Mouse (Mus musculus) kidney, postnatal 0 days (tissue): ENCODE measurements around the gene Shroom3. TPM values are rescaled to one million over a fixed set of nuclear protein-coding genes. Genes with fewer than 3 reads are reported as not detected.
A peak's percentile ranks its signal among the peaks of the same experiment; 100 is the strongest.

ENCODE experiments used
- ATAC-seq: fragments of 200-750 bp; cut with Nextera tagmentation; replicated peaks from 2 replicates; pipeline ENCODE4 v1.8.0; 2017; ENCODE audit warnings: low read depth, moderate number of reproducible peaks, moderate TSS enrichment, moderate library complexity; ENCODE audit not compliant: low FRiP score
- DNase-seq: peaks from one replicate; pipeline ENCODE4 v3.0.0-alpha.2; 2016; ENCODE audit warnings: low spot score
- H3K27ac ChIP-seq: fragments of 300-500 bp; sonication (generic); 2 replicates; pipeline ENCODE4 v1.5.1; 2014; ENCODE audit warnings: mild to moderate bottlenecking
- H3K27me3 ChIP-seq: fragments of 300-500 bp; sonication (generic); 2 replicates; pipeline ENCODE4 v1.6.1; 2014; ENCODE audit warnings: low read length, mixed read lengths; ENCODE audit not compliant: insufficient read depth
- H3K36me3 ChIP-seq: fragments of 300-500 bp; sonication (generic); 2 replicates; pipeline ENCODE4 v1.6.1; 2014; ENCODE audit warnings: low read length, mixed read lengths; ENCODE audit not compliant: insufficient read depth
- H3K4me1 ChIP-seq: fragments of 300-500 bp; sonication (generic); replicated peaks from 2 replicates; pipeline ENCODE4 v1.6.1; 2014; ENCODE audit warnings: antibody characterized with exemption, low read length, mixed read lengths; ENCODE audit not compliant: insufficient read depth
- H3K4me2 ChIP-seq: fragments of 300-500 bp; sonication (generic); 2 replicates; pipeline ENCODE4 v1.6.1; 2014; ENCODE audit warnings: mild to moderate bottlenecking, low read length, moderate library complexity, mixed read lengths
- H3K4me3 ChIP-seq: fragments of 300-500 bp; sonication (generic); replicated peaks from 2 replicates; pipeline ENCODE4 v1.5.1; 2014; ENCODE audit warnings: low read depth, low read length
- H3K9ac ChIP-seq: fragments of 300-500 bp; sonication (generic); 2 replicates; pipeline ENCODE4 v1.6.1; 2014; ENCODE audit warnings: low read depth, low read length
- H3K9me3 ChIP-seq: fragments of 300-500 bp; sonication (generic); replicated peaks from 2 replicates; pipeline ENCODE4 v1.6.1; 2016; ENCODE audit warnings: low read length, inconsistent platforms, mixed read lengths
- CTCF ChIP-seq: IDR thresholded peaks from 2 replicates; pipeline ENCODE4 v1.5.1; 2016; ENCODE audit warnings: antibody characterized with exemption, low read depth, mild to moderate bottlenecking, moderate library complexity
- WGBS: fragments of 180-500 bp; shearing (Covaris S2); extraction: QIAGEN DNeasy Blood & Tissue Kit; methylation state at CpG from one replicate; pipeline ENCODE4 v1.1.7; 2014; 5-methylcytosine and 5-hydroxymethylcytosine counted together
- polyA plus RNA-seq: library from polyadenylated mRNA; unstranded; fragments of >200 nt; fragmentation: Nextera tagmentation; extraction: Ambion mirVana; gene quantifications from 2 replicates; pipeline ENCODE4 v1.2.1, GENCODE M21; 2015

The Shroom3 gene
- polyA plus RNA-seq, 1 experiment from 2014 or later, result 6.7 TPM

DNA sequence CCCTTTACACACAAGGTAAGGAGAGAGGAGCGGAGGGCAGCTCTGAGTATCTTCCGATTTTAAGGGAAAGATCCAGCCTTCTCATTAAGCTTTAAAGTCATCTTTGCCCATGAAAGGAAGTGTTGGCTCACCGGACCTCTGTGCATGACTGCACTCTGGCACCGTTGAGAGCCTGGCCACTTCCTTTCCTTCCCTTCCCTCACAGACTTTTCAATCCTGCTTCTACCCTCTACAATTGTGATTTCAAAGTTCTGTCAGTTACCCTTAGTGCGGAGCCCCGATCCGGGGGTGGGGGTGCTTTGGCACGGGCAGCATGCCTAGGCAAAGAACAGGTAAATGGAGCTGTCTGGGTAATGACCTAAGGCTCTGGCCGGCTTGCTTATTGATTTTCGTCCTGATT lies 244.4 kb downstream of the Shroom3 start:
- Histone ChIP-seq H3K27me3 (no peaks in the 10 kb centered on the region), H3K36me3 (no peaks in the 10 kb centered on the region), H3K9me3 (no peaks in the 10 kb centered on the region), H3K9ac (no peak overlapping the region), H3K4me3 (no peak overlapping the region), H3K4me2 (peak overlapping the region; percentile 23), H3K4me1 (peaks cover 35% of the 10 kb centered on the region), H3K27ac (0 out of 2 replicates have a peak overlapping the region, but pooled peaks have one; percentile 21)
- 50% methylated on average over 10 of the region's 10 CpGs for WGBS
- DNase-seq (no peak), ATAC-seq (no peak)
- TF ChIP-seq CTCF, result no peak

- Histone ChIP-seq H3K4me1 (peaks cover 29% of the 10 kb centered on the region), H3K27me3 (no peaks in the 10 kb centered on the region), H3K27ac (no peak overlapping the region), H3K4me3 (no peak overlapping the region), H3K9me3 (no peaks in the 10 kb centered on the region), H3K9ac (no peak overlapping the region), H3K36me3 (peaks cover 5% of the 10 kb centered on the region; the same call in 1 of the 2 replicates), H3K4me2 (no peak overlapping the region)
- 44% methylated on average over 6 of the region's 6 CpGs for WGBS
- no peak for TF ChIP-seq CTCF
- no peak for ATAC-seq
- peak; percentile 67 for DNase-seq
These were observed 247.3 kb downstream of the Shroom3 start for GRCm38 (mm10) chr5:92930557-92930956.

DNA sequence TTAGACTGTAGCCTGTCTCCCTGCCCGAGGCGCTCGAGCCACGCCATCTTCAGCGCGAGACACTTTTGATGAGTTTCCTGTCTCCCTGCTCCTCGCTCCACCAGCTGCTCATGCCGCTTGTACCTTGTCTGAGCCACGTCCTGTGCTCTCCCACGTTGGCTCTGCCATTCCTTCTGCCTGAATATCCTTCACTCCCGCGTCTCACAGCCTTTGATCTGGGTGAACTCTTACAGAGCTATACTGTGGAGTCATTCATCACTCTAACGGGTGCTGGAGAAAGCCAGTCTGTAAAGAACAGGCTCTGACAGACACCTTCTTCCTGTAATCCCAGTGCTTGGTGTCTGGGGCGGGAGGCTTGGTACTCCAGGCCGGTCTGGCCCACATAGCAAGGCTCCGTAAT lies 248.1 kb downstream of the Shroom3 start:
- no peaks in the 10 kb centered on the region for H3K9me3 ChIP-seq
- 26% methylated on average over 16 of the region's 16 CpGs for WGBS
- H3K4me2 ChIP-seq, result no peak overlapping the region
- H3K27me3 ChIP-seq, result no peaks in the 10 kb centered on the region
- peaks cover 24% of the 10 kb centered on the region for H3K4me1 ChIP-seq
- peaks cover 5% of the 10 kb centered on the region; the same call in 1 of the 2 replicates for H3K36me3 ChIP-seq
- peak; percentile 75 for DNase-seq
- no peak overlapping the region for H3K9ac ChIP-seq
- peak; percentile 58 for ATAC-seq
- H3K4me3 ChIP-seq, result no peak overlapping the region
- no peak overlapping the region for H3K27ac ChIP-seq
- no peak for TF ChIP-seq CTCF

- no peak for TF ChIP-seq CTCF
- Histone ChIP-seq H3K36me3 (peaks cover 5% of the 10 kb centered on the region; the same call in 1 of the 2 replicates), H3K27me3 (no peaks in the 10 kb centered on the region), H3K4me1 (peaks cover 15% of the 10 kb centered on the region), H3K27ac (no peak overlapping the region), H3K4me2 (no peak overlapping the region), H3K9me3 (no peaks in the 10 kb centered on the region), H3K9ac (no peak overlapping the region), H3K4me3 (no peak overlapping the region)
- ATAC-seq (no peak), DNase-seq (no peak)
- WGBS, result 71% methylated on average over 10 of the region's 10 CpGs
These were observed 249.8 kb downstream of the Shroom3 start for GRCm38 (mm10) chr5:92933010-92933409.

- Histone ChIP-seq H3K9me3 (no peaks in the 10 kb centered on the region), H3K27ac (no peak overlapping the region), H3K27me3 (no peaks in the 10 kb centered on the region), H3K4me1 (peaks cover 15% of the 10 kb centered on the region), H3K4me3 (no peak overlapping the region), H3K9ac (no peak overlapping the region), H3K36me3 (peaks cover 7% of the 10 kb centered on the region; the same call in 1 of the 2 replicates), H3K4me2 (no peak overlapping the region)
- WGBS, result 74% methylated on average over 7 of the region's 7 CpGs
- DNase-seq (no peak), ATAC-seq (no peak)
- TF ChIP-seq CTCF, result no peak
These were observed 250.5 kb downstream of the Shroom3 start for GRCm38 (mm10) chr5:92933599-92934217.

GRCm38 (mm10) chr5:92934269-92934939 lies 251.2 kb downstream of the Shroom3 start:
- Histone ChIP-seq H3K36me3 (peaks cover 10% of the 10 kb centered on the region; the same call in 1 of the 2 replicates), H3K9ac (no peak overlapping the region), H3K4me2 (no peak overlapping the region), H3K4me1 (peaks cover 15% of the 10 kb centered on the region), H3K27ac (no peak overlapping the region), H3K9me3 (no peaks in the 10 kb centered on the region), H3K4me3 (no peak overlapping the region), H3K27me3 (no peaks in the 10 kb centered on the region)
- 84% methylated on average over 7 of the region's 7 CpGs for WGBS
- no peak for ATAC-seq
- 0 out of 2 replicates have a peak, but pooled peaks have one; percentile 5 for TF ChIP-seq CTCF
- no peak for DNase-seq
